Mouse (Mus musculus) embryonic facial prominence, embryonic 14.5 days (tissue): ENCODE measurements at regions not wholly inside any gene's neighbourhood (a gene's known extent, or its start where the extent isn't known, plus 50 kb on each side); places are given as distances from the start of the nearest gene placed in this dataset.

Experiments
- ATAC-seq: fragments of 200-750 bp; cut with Nextera tagmentation; 2 replicates; pipeline ENCODE4 v1.8.0; 2017; ENCODE audit warnings: low read depth, moderate number of reproducible peaks, moderate TSS enrichment
- DNase-seq: peaks from one replicate; pipeline ENCODE4 v3.0.0-alpha.2; 2015; ENCODE audit warnings: low spot score
- H3K27ac ChIP-seq: fragments of 300-500 bp; sonication (generic); replicated peaks from 2 replicates; pipeline ENCODE4 v1.5.1; 2014; ENCODE audit warnings: low read depth, mild to moderate bottlenecking, low read length, moderate library complexity
- H3K27me3 ChIP-seq: fragments of 300-500 bp; sonication (generic); replicated peaks from 2 replicates; pipeline ENCODE4 v1.6.1; 2014; ENCODE audit warnings: low read length; ENCODE audit not compliant: control insufficient read depth, insufficient read depth
- H3K36me3 ChIP-seq: fragments of 300-500 bp; sonication (generic); 2 replicates; pipeline ENCODE4 v1.6.1; 2014; ENCODE audit warnings: low read length, mixed read lengths; ENCODE audit not compliant: control insufficient read depth, insufficient read depth
- H3K4me1 ChIP-seq: fragments of 300-500 bp; sonication (generic); 2 replicates; pipeline ENCODE4 v1.6.1; 2014; ENCODE audit warnings: antibody characterized with exemption, low read length; ENCODE audit not compliant: control insufficient read depth, insufficient read depth
- H3K4me2 ChIP-seq: fragments of 300-500 bp; sonication (generic); 2 replicates; pipeline ENCODE4 v1.6.1; 2014; ENCODE audit warnings: low read depth, mild to moderate bottlenecking, low read length, moderate library complexity, mixed read lengths
- H3K4me3 ChIP-seq: fragments of 300-500 bp; sonication (generic); 2 replicates; pipeline ENCODE4 v1.5.1; 2014; ENCODE audit warnings: low read depth, mild to moderate bottlenecking, low read length
- H3K9ac ChIP-seq: fragments of 300-500 bp; sonication (generic); 2 replicates; pipeline ENCODE4 v1.6.1; 2014; ENCODE audit warnings: low read depth, mild to moderate bottlenecking, low read length, moderate library complexity, mixed read lengths
- H3K9me3 ChIP-seq: fragments of 300-500 bp; sonication (generic); 2 replicates; pipeline ENCODE4 v1.6.1; 2016; ENCODE audit warnings: low read length; ENCODE audit not compliant: control insufficient read depth
- WGBS: fragments of 180-500 bp; shearing (Covaris S2); extraction: QIAGEN DNeasy Blood & Tissue Kit; methylation state at CpG from one replicate; pipeline ENCODE4 v1.1.7; 2014; 5-methylcytosine and 5-hydroxymethylcytosine counted together

DNA sequence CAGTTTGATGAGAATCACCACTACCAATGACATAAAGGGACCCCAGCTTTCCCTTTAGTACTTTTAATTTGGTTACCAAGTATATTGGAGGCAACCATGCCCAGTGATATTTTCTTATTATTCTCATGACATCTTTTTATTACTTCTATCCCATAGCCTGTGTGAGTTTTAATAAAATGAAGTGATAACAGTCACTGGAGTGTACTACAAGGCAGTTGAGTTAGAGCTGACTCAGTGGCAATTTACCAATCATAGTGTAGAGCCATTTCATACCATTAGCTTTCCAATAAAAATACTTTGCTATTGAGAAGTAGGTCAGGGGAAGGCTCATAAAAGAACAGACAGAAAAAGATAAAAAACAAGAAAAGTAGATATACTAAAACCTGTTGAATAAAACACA, 353.2 kb upstream of the Galntl6 start:
- Histone ChIP-seq H3K4me2 (no peak overlapping the region), H3K36me3 (no peaks in the 10 kb centered on the region), H3K4me1 (no peaks in the 10 kb centered on the region), H3K4me3 (no peak overlapping the region), H3K9ac (no peak overlapping the region), H3K27me3 (no peaks in the 10 kb centered on the region), H3K9me3 (no peaks in the 10 kb centered on the region), H3K27ac (no peak overlapping the region)
- ATAC-seq: no peak
- DNase-seq: no peak

DNA sequence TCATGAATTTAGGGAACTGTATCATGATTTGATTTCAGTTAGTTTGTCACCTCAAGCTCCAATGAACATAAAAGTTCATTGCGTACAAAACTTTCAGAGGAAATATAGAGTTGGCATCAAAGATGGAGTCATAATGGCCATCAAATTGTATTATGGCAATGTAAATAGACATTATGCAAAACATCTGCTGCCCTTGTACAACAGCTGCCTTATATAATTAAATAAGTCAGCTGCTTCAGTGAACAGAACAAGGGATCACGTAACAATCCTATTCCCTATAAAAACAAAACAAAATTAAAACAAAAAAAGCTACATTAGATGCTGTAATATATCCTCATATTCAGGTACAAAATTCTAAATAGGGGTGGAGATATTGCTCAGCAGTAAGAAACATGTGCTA, 320.4 kb upstream of the Galntl6 start:
- Histone ChIP-seq H3K27me3 (no peaks in the 10 kb centered on the region), H3K9ac (no peak overlapping the region), H3K4me3 (no peak overlapping the region), H3K4me2 (no peak overlapping the region), H3K4me1 (no peaks in the 10 kb centered on the region), H3K36me3 (no peaks in the 10 kb centered on the region), H3K27ac (no peak overlapping the region), H3K9me3 (no peaks in the 10 kb centered on the region)
- peak; percentile 21 for DNase-seq
- ATAC-seq: no peak
- WGBS: 58% methylated on average over 2 of the region's 2 CpGs

DNA sequence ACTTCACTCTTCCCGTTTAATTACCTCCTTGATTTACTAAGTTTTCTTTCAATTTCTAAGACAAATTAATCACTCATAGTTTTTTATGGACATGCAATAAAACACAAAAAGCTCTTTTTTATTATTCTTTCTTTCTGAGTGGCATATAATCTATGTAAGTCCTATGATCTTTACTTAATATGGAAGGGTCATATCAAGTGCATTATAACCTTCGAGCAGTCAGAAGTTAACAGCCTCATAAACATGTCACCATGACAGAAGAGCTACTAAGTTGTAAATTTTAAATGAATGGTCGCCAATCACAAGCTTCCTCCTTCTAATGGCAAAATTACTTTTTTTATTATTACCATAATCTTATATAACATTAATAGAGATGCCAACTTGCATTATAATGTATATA, 312.2 kb upstream of the Galntl6 start:
- Histone ChIP-seq H3K27ac (no peak overlapping the region), H3K9me3 (no peaks in the 10 kb centered on the region), H3K4me1 (no peaks in the 10 kb centered on the region), H3K36me3 (no peaks in the 10 kb centered on the region), H3K4me3 (no peak overlapping the region), H3K27me3 (no peaks in the 10 kb centered on the region), H3K9ac (no peak overlapping the region), H3K4me2 (no peak overlapping the region)
- ATAC-seq (no peak), DNase-seq (no peak)
- WGBS: 78% methylated on average over 3 of the region's 3 CpGs

- Histone ChIP-seq H3K27ac (no peak overlapping the region), H3K27me3 (no peaks in the 10 kb centered on the region), H3K4me3 (no peak overlapping the region), H3K36me3 (no peaks in the 10 kb centered on the region), H3K4me2 (no peak overlapping the region), H3K4me1 (no peaks in the 10 kb centered on the region), H3K9ac (no peak overlapping the region), H3K9me3 (no peaks in the 10 kb centered on the region)
- DNase-seq: no peak
- WGBS: 34% methylated on average over 1 of the region's 1 CpGs
- no peak for ATAC-seq
Measured at GRCm38 (mm10) chr8:59174578-59175357, 262.3 kb upstream of the Galntl6 start.

DNA sequence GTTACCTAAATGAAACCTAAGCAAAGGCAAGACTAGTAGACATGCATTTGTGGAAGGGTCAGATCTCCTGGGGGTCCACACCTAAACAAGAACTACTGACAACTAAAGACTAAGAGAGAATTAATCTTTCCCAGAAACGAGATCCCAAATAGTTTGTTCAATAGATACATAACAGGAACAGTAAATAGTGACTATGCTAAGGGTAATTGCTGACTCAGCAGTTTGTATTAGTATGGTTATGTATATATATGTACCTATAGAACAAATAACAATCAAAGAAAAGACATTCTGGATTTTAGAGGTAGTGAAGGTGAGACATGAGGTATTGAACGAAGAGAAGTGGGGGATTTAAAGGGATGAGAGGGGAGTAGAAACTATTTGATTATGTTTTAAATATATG, 218.3 kb upstream of the Galntl6 start:
- no peak overlapping the region for H3K4me3 ChIP-seq
- DNase-seq: no peak
- WGBS: 82% methylated on average over 2 of the region's 2 CpGs
- H3K4me1 ChIP-seq: no peaks in the 10 kb centered on the region
- no peak overlapping the region for H3K27ac ChIP-seq
- no peaks in the 10 kb centered on the region for H3K9me3 ChIP-seq
- no peak for ATAC-seq
- H3K9ac ChIP-seq: no peak overlapping the region
- no peak overlapping the region for H3K4me2 ChIP-seq
- no peaks in the 10 kb centered on the region for H3K36me3 ChIP-seq
- H3K27me3 ChIP-seq: no peaks in the 10 kb centered on the region

DNA sequence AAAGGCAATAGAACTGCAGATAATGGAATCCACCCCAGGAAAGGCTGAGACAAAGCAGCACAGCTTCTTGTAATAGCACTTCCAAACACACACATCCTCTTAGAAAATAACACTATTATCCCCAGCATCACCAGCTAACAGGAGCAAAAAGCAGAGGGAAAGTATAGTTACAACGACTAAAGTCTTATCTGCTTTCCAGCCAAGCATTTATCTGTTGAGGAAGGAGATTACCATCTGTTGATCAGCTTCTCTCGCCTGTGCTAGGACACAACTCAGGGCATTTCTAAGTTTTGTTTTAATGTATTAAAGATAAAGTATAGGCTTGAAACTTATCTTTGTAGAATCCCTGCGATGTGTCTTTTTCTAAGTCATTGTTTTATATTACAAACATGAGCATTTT, 200.8 kb upstream of the Galntl6 start:
- H3K4me2 ChIP-seq: no peak overlapping the region
- no peak overlapping the region for H3K27ac ChIP-seq
- no peaks in the 10 kb centered on the region for H3K27me3 ChIP-seq
- H3K4me3 ChIP-seq: no peak overlapping the region
- H3K36me3 ChIP-seq: no peaks in the 10 kb centered on the region
- H3K9me3 ChIP-seq: no peaks in the 10 kb centered on the region
- ATAC-seq (no peak), DNase-seq (no peak)
- no peaks in the 10 kb centered on the region for H3K4me1 ChIP-seq
- no peak overlapping the region for H3K9ac ChIP-seq
- whole genome bisulfite sequencing: 65% methylated on average over 3 of the region's 3 CpGs

GRCm38 (mm10) chr8:59091274-59091856, 178.9 kb upstream of the Galntl6 start:
- H3K4me2 ChIP-seq: no peak overlapping the region
- no peaks in the 10 kb centered on the region for H3K4me1 ChIP-seq
- H3K27me3 ChIP-seq: no peaks in the 10 kb centered on the region
- DNase-seq: no peak
- no peaks in the 10 kb centered on the region for H3K9me3 ChIP-seq
- H3K9ac ChIP-seq: no peak overlapping the region
- H3K27ac ChIP-seq: no peak overlapping the region
- ATAC-seq: no peak
- H3K4me3 ChIP-seq: no peak overlapping the region
- 85% methylated on average over 4 of the region's 4 CpGs for WGBS
- H3K36me3 ChIP-seq: no peaks in the 10 kb centered on the region
